ENCODE assay signal across 9 mouse cellular contexts in genomic region chr17:86350791-86351261, GRCm38 (mm10).
DNase-seq lines count a peak whose midpoint lies in the region; ATAC-seq lines count a peak whose summit lies in the region.
"Had no signal": no experiment of that assay in that cellular context is flagged by ENCODE, and none has a peak within 500 bp of the region (broad histone marks: within the 10 kb centered on the region; RNA-seq: fewer than 3 reads in every experiment).

No protein-coding gene starts in this region.

- H3K4me1 ChIP-seq in midbrain, embryonic 14.5 days (ENCODE audit: control insufficient read depth, insufficient read depth, low read length) = 0 out of 2 replicates have a peak, but pooled peaks cover 3% of the 10 kb centered on the region
- H3K4me1 ChIP-seq in midbrain, embryonic 10.5 days = peaks cover 7% of the 10 kb centered on the region
- H3K4me1 ChIP-seq in heart, embryonic 16.5 days (ENCODE audit: control insufficient read depth, insufficient read depth, low read length) = peaks cover 47% of the 10 kb centered on the region
- peaks cover 17% of the 10 kb centered on the region for H3K4me1 ChIP-seq in stomach, embryonic 16.5 days (ENCODE audit: control insufficient read depth, insufficient read depth, low read length)

- no peaks in the 10 kb centered on the region for H3K9me3 ChIP-seq in midbrain, embryonic 14.5 days (ENCODE audit: control insufficient read depth, low read length)
- no peaks in the 10 kb centered on the region for H3K9me3 ChIP-seq in midbrain, embryonic 10.5 days (replicated peaks)
- H3K9me3 ChIP-seq in heart, embryonic 16.5 days (replicated peaks; ENCODE audit: control insufficient read depth, low read length) = no peaks in the 10 kb centered on the region
- H3K9me3 ChIP-seq in stomach, embryonic 16.5 days (replicated peaks; ENCODE audit: control insufficient read depth, low read length) = no peaks in the 10 kb centered on the region
- H3K9me3 ChIP-seq: liver, embryonic 12.5 days had no signal

- H3K27ac ChIP-seq in midbrain, embryonic 14.5 days (replicated peaks; ENCODE audit: low read depth, low read length) = 0 out of 2 replicates have a peak overlapping the region, but pooled peaks have one; percentile 5
- no peak overlapping the region for H3K27ac ChIP-seq in midbrain, embryonic 10.5 days (replicated peaks)
- H3K27ac ChIP-seq in heart, embryonic 16.5 days (ENCODE audit: low read length) = peak overlapping the region; percentile 80
- H3K27ac ChIP-seq in stomach, embryonic 16.5 days (ENCODE audit: low read length) = peak overlapping the region; percentile 78
- H3K27ac ChIP-seq: liver, embryonic 12.5 days had no signal

- H3K9ac ChIP-seq in midbrain, embryonic 14.5 days (replicated peaks; ENCODE audit: low read length) = no peak overlapping the region
- peak overlapping the region; percentile 21; the same call in 1 of the 2 replicates for H3K9ac ChIP-seq in heart, embryonic 16.5 days (ENCODE audit: low read length)
- H3K9ac ChIP-seq in stomach, embryonic 16.5 days (ENCODE audit: low read length) = no peak overlapping the region
- H3K9ac ChIP-seq: liver, embryonic 12.5 days had no signal

- WGBS in midbrain, embryonic 14.5 days = 49% methylated on average over 12 of the region's 12 CpGs
- WGBS in midbrain, embryonic 10.5 days = 82% methylated on average over 12 of the region's 12 CpGs
- WGBS in heart, embryonic 16.5 days = 31% methylated on average over 12 of the region's 12 CpGs
- 46% methylated on average over 12 of the region's 12 CpGs for WGBS in stomach, embryonic 16.5 days

- no peak for ATAC-seq in midbrain, embryonic 14.5 days (ENCODE audit: low FRiP score, low TSS enrichment)
- peak; percentile 62; the same call in 1 of the 2 replicates for ATAC-seq in heart, embryonic 16.5 days (replicated peaks; ENCODE audit: extremely low read depth, insufficient read depth, low FRiP score)
- peak; percentile 70 for ATAC-seq in stomach, embryonic 16.5 days (ENCODE audit: insufficient read depth, low FRiP score)
- ATAC-seq: liver, embryonic 12.5 days had no signal

- H3K36me3 ChIP-seq in midbrain, embryonic 14.5 days (ENCODE audit: control insufficient read depth, insufficient read depth, low read length) = no peaks in the 10 kb centered on the region
- H3K36me3 ChIP-seq in midbrain, embryonic 10.5 days = no peaks in the 10 kb centered on the region
- no peaks in the 10 kb centered on the region for H3K36me3 ChIP-seq in heart, embryonic 16.5 days (ENCODE audit: control insufficient read depth, insufficient read depth)
- H3K36me3 ChIP-seq in stomach, embryonic 16.5 days (ENCODE audit: control insufficient read depth, insufficient read depth, low read length) = no peaks in the 10 kb centered on the region
- H3K36me3 ChIP-seq: liver, embryonic 12.5 days had no signal

- no peaks in the 10 kb centered on the region for H3K27me3 ChIP-seq in midbrain, embryonic 14.5 days (ENCODE audit: control insufficient read depth, insufficient read depth, low read length)
- H3K27me3 ChIP-seq in midbrain, embryonic 10.5 days (ENCODE audit: low read depth, poor library complexity, severe bottlenecking) = no peaks in the 10 kb centered on the region
- no peaks in the 10 kb centered on the region for H3K27me3 ChIP-seq in heart, embryonic 16.5 days (ENCODE audit: control insufficient read depth, insufficient read depth, low read length)
- H3K27me3 ChIP-seq in stomach, embryonic 16.5 days (ENCODE audit: control insufficient read depth, insufficient read depth, low read length) = no peaks in the 10 kb centered on the region
- H3K27me3 ChIP-seq: liver, embryonic 12.5 days had no signal

- no peak overlapping the region for H3K4me2 ChIP-seq in midbrain, embryonic 14.5 days (ENCODE audit: low read length)
- H3K4me2 ChIP-seq in heart, embryonic 16.5 days (ENCODE audit: low read depth, low read length) = peak overlapping the region; percentile 56
- peak overlapping the region; percentile 32 for H3K4me2 ChIP-seq in stomach, embryonic 16.5 days (ENCODE audit: low read depth, low read length)
- H3K4me2 ChIP-seq: liver, embryonic 12.5 days had no signal

- peak; percentile 37 for DNase-seq in adrenal gland, postnatal 10 days
- no peak for DNase-seq in adrenal gland, adult (ENCODE audit: inconsistent age in 2 of 2, low spot score in 1 of 2)
- DNase-seq in midbrain, embryonic 14.5 days = peak; percentile 31
- DNase-seq in midbrain, embryonic 10.5 days (ENCODE audit: low spot score) = no peak
- DNase-seq in layer of hippocampus, adult 9-10 months (ENCODE audit: low spot score) = no peak
- no peak for DNase-seq in frontal cortex, postnatal 36 days (ENCODE audit: low spot score in 2 of 2)

- H3K4me3 ChIP-seq in midbrain, embryonic 14.5 days (replicated peaks; ENCODE audit: low read depth, low read length) = no peak overlapping the region
- no peak overlapping the region for H3K4me3 ChIP-seq in midbrain, embryonic 10.5 days
- H3K4me3 ChIP-seq in heart, embryonic 16.5 days (ENCODE audit: low read length) = peak overlapping the region; percentile 9
- no peak overlapping the region for H3K4me3 ChIP-seq in stomach, embryonic 16.5 days (replicated peaks; ENCODE audit: low read length)
- H3K4me3 ChIP-seq: liver, embryonic 12.5 days had no signal

Comparison
In these comparisons a context has a peak if more than half of its experiments do, and no peak if none do; other contexts are left out.
1. DNase-seq: peak in adrenal gland, postnatal 10 days (single experiment) and midbrain, embryonic 14.5 days (single experiment); none in adrenal gland, adult (0 of 2), midbrain, embryonic 10.5 days (single experiment), layer of hippocampus, adult 9-10 months (single experiment) and frontal cortex, postnatal 36 days (0 of 2).